Mouse (Mus musculus) adrenal gland, adult 2 months (tissue): ENCODE data around the gene Hhat. TPM values are rescaled to one million over a fixed set of nuclear protein-coding genes. Genes with fewer than 3 reads are reported as not detected.

ENCODE experiments used
- DNase-seq: peaks from one replicate; pipeline ENCODE4 v3.0.0; 2021
- polyA plus RNA-seq: library from polyadenylated mRNA; depleted of rRNA; stranded (reverse); fragments of >200 nt; gene quantifications from 2 replicates; pipeline ENCODE4 v1.2.3, GENCODE M21; 2012
- total RNA-seq, 2 experiments: library from RNA; stranded (reverse); gene quantifications; 2 replicates each; pipeline ENCODE4 v1.2.3; 2021

Gene Hhat
- total and polyA plus RNA-seq, 3 experiments: 4.9 to 12.8 (median 5.6) TPM

DNA sequence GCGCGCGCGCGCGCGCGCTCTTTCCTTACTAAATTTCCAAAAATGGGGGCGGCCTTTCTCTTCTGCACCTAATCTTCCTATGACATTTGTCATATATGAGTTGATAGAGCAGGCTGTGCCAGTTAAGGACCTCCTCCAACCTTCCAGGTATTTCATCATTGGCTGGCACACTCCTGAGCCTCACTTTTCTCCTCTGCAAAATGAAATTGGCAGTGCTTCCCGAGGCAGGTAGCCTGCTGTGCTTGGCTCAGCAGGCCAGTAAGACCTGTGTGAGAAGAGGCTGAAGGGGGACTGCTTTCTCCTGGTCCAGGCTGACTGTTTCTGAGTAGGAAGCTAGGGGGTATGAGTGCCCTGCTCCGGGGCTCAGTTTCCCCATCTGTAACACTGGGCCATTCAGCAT lies 283.5 kb downstream of the Hhat start:
- no peak for DNase-seq

DNA sequence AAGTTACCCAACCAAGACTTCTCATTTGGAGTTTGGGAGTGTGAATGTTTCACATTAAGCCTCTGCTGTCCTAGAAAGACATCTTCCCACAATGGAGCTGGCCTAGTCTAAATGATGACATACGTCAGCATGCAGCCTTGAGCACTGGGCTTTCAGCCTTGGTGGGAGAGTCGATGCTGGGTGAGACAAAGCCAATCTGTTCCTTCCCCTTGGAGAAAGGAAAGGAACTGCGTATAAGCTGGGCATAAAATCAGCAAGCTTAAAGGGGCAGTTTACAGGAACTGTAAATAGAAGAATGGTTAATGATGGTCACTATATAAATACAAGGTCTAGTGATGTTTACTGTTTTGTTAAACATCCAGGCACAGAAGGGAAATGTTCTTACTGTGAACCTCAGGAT lies 286.0 kb downstream of the Hhat start:
- DNase-seq: no peak

DNA sequence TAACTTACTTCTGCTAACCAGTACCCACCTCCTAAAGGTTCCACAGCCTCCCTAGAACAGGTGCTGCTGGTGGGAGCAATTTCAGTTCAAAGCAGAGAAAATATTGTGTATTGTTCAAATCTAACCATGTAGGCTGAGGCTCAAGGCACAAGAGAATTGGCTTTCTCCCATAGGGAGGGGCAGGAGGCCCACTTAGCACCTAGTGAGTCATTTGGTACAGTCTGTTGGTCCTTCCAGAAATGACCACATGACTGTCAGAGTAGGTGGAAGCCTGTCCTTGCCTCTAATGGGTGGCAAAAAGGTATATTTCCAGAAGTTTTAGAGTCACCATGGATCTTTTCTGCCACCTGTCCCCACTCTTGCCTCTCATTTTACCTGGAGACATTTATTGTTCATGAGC lies 289.6 kb downstream of the Hhat start:
- DNase-seq: no peak

DNA sequence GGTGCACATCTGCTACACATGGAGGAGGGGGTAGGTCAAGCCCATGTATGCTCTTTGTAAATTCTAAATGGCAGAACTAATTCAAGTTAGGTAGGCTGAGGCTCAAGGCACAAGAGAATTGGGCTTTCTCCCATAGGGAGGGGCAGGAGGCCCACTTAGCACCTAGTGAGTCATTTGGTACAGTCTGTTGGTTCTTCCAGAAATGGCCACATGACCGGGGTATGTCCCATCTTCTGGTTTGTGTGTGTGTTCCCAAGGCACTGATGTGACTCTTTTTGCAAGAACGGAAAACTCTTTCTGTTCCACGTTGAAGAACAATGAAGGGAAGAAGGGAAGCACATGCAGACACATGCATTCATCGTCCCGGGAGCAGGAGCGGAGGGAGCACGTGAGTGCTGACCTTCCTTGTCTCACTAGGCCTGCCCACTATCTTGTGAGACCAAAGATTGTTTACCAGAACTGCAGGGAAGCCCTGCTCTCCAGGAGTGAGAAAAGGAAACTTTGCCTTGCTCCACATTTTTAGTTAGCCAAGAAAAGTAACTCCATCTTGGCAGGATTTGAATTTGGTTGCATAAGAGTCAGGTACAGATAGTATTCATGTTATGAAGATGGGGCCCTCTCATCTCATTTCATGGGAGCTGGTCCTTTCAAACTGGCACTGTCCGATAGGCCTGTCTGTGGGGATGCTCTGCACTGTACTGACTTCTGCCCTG lies 290.8 kb downstream of the Hhat start:
- no peak for DNase-seq

DNA sequence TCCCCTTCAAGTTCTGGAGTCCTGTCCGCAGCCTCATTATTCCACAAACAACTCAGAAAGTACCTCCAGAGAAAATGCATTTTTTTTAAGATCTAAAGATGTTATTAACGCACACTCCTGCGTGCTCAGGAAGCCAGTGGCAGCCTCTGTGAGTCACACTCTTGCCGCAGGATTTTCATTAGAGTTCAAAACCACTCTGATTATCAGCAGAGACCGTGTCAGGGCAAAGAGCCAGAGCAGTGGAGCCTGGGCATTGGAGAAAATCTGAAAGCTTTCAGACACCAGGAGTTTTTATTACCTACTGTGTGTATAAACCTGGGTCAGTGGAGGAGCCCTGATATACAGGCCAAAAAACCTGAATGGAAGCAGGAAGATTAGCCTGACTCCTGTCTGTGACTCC lies 292.8 kb downstream of the Hhat start:
- no peak for DNase-seq

DNA sequence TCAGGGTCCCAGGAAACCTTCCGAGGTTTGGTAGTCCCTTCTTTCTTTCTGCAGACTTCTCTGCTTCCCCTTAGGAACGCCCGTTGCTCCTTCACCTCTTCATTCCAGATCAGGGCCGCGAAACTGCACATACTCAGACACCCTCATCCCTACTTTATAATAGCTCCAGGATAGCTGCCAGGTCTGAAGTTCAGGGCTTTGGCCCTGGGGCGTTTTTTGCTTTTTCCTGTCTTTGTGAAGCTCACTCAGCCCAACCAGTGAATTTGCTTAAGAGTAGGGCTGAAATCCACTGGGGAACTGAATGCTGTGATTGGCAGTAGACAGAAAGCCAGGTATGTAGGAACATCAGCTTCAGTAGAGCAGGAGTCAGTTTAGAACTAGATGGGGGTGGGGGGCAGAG lies 293.5 kb downstream of the Hhat start:
- DNase-seq: no peak

DNA sequence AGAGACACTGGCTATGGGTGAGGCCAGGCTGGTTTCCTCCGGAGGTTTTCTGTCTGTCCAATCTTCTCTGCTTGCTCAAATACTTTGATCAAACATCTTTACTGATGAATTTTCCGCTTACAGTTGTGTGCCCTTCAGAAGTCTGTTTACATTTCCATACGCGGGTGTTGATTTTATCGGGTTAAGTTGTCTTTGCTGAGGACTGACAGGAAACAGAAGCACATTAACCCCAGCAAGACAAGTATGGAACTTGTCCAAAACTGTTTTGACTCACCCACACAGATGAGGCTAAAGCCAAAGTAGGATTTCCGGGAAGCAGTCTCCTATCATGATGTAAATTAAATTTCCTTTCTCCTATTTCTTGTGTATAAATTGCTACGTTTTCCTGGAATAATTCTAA lies 294.3 kb downstream of the Hhat start:
- no peak for DNase-seq

DNA sequence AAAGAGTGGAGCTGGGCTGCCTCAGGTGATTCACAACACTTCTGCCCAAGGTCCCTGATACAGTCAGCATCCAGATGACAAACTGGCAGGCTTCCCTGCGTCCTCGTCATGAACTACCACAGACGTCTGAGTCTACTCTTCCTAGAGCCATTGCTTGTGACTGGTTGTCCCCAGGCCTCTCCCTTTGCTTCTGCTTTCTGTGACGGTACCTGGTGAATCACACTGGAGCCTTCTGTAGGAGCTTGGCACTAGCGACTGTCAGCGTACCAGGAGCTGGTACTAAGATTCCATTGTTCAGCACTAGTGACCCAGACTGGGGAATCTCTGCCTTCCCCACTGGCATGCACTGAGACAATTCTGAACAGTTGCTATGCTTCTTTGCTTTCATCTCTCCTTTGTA lies 297.9 kb downstream of the Hhat start:
- peak; percentile 30 for DNase-seq

DNA sequence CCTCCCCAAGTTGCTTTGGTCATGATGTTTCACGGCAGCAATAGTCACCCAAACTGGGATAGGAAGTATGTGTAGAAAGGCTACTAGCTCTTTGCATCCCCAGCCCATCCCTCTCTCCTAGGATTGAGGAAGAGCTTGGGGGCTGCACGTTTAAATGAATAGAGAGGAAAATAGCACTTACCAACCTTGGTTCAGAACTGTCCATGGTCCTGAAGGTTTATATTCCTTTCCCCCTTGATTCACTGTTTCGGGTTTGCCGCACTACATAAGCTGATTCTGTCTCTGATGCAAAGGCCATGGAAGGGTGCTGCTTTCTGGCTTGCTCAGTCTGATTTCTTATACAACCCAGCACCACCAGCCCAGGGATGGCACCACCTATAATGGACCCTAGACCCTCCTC lies 298.7 kb downstream of the Hhat start:
- no peak for DNase-seq

DNA sequence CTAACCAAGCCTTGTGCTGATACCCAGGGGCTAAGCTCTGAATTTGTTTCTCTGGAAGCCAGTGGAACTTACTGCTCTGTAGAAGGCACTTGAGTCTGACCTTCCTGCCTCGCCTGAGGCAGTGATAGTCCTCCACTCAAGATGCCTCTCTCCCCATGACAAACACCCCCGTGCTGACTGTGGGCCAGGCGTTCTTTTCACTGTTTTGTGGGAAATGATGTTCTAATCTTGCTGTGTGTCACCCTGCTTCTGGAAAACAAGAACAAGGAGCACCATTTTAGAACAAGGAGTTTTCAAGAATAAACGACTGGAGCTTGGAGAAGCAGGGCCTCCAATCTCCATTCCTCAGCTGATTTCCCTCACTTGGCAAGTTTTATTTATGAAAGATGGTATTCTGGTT lies 307.3 kb downstream of the Hhat start:
- DNase-seq: no peak

DNA sequence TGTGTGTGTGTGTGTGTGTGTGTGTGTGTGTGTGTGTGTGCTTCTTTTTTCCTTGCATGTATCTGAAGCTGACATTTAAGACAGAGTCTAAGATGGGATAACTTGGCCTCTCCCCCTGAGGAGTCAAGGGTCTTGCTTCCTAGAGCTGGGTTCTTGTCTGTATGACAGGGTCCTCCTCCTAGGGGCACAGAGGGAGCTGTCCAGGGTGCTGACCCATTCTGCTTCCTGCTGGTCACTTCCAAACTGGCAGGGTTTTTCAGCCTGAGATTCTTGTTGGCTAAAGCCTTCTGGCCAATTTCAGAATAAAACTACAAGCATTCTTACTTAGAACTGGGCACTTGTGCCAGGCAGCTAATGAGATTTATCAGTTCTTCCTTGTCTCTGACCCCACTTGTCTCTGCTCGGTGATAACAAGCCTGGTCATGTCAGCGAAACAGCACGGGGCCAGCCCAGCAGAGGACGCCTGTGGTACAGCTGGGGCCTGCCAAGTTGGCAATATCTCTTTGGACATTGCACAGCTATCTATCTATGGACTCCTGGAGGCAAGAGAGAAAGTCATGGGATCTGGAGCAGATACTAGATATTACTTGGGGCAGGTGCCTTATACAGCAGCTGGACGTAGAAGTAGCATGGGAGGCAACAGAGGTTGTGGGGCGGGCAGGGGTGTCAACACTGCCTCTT lies 313.4 kb downstream of the Hhat start:
- DNase-seq: no peak

DNA sequence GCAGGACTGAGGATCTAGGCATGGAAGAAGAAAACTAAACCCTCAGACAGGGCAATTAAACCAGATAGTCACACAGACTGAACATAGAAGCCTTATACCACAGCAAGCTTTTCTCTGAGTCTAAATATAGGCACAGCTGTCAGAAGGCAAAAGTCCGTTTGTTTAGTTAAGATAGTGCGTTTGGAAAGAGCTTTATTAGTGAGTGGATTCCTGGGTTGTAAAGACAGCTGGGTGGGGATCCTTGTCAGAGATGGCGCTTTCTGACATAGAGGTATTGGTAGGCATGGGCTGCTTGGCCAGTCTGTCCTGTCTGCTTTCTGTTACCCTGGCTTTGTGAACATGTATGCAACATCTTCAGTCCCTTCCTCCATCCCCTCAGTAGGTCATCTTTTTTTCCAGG lies 314.0 kb downstream of the Hhat start:
- no peak for DNase-seq

DNA sequence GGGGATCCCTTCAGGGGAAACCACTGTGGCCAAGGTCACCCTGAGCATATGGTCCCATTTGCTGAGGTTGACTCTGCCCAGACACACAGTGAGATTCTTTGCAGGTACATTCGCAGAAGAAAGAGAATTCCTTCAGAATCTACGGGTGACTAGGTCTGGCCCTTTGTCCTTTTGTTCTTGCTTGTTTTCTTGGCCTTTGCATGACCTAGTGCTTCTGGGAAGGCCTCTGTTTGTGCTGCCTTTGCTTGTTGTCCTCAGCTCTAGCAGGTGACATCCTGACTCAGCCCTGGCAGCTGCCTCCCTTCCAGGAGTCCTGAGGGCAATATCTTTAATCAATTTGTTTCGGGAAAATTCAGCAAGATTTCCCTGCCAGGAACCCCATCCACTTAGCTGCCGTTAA lies 316.0 kb downstream of the Hhat start:
- DNase-seq: no peak

DNA sequence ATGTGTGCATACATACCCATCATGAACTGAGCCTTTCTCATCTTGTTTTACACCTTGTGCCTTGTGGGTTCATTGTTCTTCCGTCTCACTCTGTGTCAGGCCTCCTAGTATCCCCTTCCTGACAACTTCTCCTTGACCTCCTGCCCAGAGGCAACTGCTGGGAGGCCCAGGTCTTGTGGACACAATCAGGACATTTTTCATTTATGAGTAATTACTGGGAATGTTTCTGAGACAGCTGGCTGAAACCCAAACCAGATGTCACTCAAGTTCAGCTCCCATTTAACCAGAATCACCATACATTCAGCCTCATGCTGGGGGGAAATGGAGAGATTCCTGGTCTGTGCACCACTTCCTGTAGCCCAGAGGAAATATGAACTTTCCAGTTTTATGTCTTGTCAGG lies 316.5 kb downstream of the Hhat start:
- no peak for DNase-seq

DNA sequence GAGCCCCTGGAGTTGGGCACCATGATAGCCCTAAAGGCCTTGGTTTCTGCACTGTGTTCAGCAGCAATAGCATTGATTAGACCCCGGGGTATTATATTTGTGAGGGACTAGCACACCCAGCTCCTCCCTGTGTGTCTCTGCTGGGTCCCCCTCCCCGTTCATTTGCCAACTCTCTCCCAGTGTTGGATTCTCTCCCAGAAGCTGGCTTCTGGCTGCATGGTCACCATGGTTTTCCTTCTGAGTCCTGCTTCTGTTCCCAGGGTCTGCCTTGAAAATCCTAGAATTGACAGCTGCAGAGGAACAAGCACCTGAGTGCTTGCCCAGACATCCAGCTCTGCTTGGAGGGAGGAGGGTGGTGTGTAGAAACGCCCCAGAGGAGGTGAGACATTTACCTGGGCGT lies 319.3 kb downstream of the Hhat start:
- DNase-seq: no peak

DNA sequence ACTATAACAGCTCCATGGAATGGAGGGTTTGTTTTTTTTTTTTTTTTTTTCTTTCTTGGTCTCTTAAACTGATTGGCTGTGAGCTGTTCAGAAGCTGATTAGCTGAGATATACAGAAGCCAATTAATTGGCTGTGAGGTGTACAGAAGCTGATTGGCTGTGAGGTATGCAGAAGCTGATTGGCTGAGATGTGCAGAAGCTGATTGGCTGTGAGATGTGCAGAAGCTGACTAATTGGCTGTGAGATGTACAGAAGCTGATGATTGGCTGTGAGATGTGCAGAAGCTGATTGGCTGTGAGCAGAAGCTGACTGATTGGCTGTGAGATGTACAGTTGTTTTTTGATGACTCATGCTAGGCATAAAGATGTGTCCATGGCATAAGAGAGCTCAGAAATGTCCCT lies 320.6 kb downstream of the Hhat start:
- DNase-seq: no peak

DNA sequence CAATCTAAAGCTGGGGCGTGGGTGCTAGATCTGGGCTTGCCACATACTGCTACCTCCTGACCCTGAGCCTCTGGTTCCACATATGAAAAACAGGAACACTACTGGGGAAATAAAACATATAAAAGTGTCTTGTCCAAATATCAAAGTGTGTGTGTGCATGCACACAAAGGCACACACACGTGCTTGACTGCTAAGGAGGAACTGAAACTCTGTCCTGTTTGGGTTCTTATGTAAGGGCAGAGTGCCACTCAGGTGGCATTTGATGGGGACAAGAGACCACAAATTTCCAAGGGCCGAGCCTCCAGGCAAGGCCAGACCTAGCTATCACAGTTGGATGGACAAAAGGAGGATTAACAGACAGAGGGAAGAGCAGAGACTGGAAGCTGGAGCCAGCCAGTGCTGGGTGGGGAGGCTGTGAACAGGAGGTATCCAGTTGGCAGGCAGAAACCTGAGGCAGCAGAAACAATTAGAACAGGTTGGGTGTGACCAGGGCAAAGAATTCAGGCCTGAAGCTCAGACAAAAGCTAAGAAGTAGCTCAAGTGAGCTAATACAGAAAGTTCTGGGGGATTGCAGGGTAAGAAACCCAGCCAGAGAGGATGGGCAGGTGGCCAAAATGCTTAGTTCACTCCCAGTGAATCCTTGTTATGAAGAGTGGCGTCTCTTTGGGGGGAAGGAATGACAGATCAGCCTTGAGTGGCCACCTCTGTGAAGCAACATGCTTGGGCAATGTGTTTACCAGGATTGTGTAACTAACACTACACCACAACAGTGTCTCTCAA lies 321.3 kb downstream of the Hhat start:
- DNase-seq: peak; percentile 47

DNA sequence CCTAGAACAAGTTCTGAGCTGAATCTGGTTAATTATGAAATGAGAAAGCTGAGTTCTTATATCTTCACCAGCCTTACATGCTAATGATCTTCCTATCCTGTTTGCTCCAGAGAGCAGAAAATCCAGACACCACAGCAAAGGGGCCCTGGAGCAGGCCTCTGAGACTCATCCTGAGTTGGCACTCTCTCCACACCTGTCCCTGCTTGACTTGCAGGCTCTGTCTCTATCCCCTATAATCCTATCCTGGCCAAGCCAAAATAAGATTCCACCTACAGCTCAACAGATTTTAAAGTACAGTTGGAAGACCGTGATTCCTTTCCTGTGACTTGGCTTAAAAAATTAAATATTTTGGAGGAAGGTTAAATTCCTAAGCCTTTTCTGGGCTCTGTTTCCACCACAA lies 322.5 kb downstream of the Hhat start:
- no peak for DNase-seq

DNA sequence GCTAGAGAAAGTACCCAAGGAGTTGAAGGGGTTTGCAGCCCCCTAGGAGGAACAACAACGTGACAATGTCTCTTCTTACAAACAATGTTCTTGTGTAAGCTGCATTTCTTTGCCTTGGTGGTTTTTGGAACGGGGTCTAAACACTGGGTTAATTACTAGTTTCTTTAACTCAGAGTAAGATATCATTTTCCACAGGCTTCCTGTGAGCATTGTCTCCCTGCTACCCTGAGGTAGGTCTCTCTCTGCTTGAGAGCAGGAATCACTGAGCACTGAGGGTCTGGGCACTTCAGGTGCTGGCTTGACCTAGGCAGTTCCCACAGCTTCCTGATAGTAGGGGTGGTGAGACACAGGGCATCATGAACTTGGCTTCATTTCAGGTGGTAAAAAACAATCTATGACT lies 323.4 kb downstream of the Hhat start:
- no peak for DNase-seq
